Mouse (Mus musculus) intestine, embryonic 15.5 days (tissue): Measurements from ENCODE around the gene Mbnl3. TPM values are rescaled to one million over a fixed set of nuclear protein-coding genes. Genes with fewer than 3 reads are reported as not detected.

ENCODE experiments used
- ATAC-seq: fragments of 200-750 bp; cut with Nextera tagmentation; 2 replicates; pipeline ENCODE4 v1.8.0; 2017; ENCODE audit warnings: moderate TSS enrichment, moderate library complexity
- H3K27ac ChIP-seq: fragments of 300-500 bp; sonication (generic); 2 replicates; pipeline ENCODE4 v1.5.1; 2015; ENCODE audit warnings: mild to moderate bottlenecking, inconsistent platforms
- H3K27me3 ChIP-seq: fragments of 300-500 bp; sonication (generic); replicated peaks from 2 replicates; pipeline ENCODE4 v1.6.1; 2015; ENCODE audit warnings: inconsistent platforms
- H3K36me3 ChIP-seq: fragments of 300-500 bp; sonication (generic); 2 replicates; pipeline ENCODE4 v1.6.1; 2015; ENCODE audit warnings: inconsistent platforms
- H3K4me1 ChIP-seq: fragments of 300-500 bp; sonication (generic); replicated peaks from 2 replicates; pipeline ENCODE4 v1.6.1; 2015; ENCODE audit warnings: inconsistent platforms
- H3K4me2 ChIP-seq: fragments of 300-500 bp; sonication (generic); replicated peaks from 2 replicates; pipeline ENCODE4 v1.6.1; 2015; ENCODE audit warnings: mild to moderate bottlenecking, inconsistent platforms
- H3K4me3 ChIP-seq: fragments of 300-500 bp; sonication (generic); replicated peaks from 2 replicates; pipeline ENCODE4 v1.5.1; 2015; ENCODE audit warnings: inconsistent platforms
- H3K9ac ChIP-seq: fragments of 300-500 bp; sonication (generic); 2 replicates; pipeline ENCODE4 v1.6.1; 2015; ENCODE audit warnings: inconsistent platforms
- H3K9me3 ChIP-seq: fragments of 300-500 bp; sonication (generic); 2 replicates; pipeline ENCODE4 v1.6.1; 2016; ENCODE audit warnings: inconsistent platforms
- WGBS: fragments of 180-500 bp; shearing (Covaris S2); methylation state at CpG from one replicate; pipeline ENCODE4 v1.1.7; 2015; 5-methylcytosine and 5-hydroxymethylcytosine counted together
- polyA plus RNA-seq: library from polyadenylated mRNA; unstranded; fragments of >200 nt; fragmentation: Nextera tagmentation; extraction: Ambion mirVana; gene quantifications from 2 replicates; pipeline ENCODE4 v1.2.1, GENCODE M21; 2015

The Mbnl3 gene
- polyA plus RNA-seq, 1 experiment from 2014 or later, result 11.3 TPM

DNA sequence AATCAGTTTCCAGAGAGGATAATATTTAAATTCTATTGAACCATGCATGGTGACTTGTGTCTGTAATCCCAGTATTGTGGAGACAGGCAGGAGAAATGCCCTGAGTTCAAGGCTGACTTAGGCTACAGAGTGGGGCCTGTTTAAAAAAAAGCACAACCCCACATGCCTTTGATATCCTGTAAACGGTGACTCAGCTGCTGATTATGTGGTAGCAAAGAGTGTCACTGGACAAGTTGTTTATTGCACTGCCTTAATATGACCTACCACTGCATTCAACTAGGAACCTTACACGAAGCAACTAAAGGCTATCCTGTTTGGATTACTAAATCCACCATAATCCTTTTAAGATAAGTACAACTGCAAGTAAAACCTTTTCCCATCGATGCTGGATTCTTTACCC is 66.3 kb downstream of the Mbnl3 start:
- H3K9me3 ChIP-seq, result no peaks in the 10 kb centered on the region
- no peak overlapping the region for H3K27ac ChIP-seq
- WGBS, result 33% methylated on average over 3 of the region's 3 CpGs
- no peaks in the 10 kb centered on the region for H3K36me3 ChIP-seq
- no peaks in the 10 kb centered on the region for H3K27me3 ChIP-seq
- ATAC-seq, result no peak
- H3K9ac ChIP-seq, result no peak overlapping the region
- no peak overlapping the region for H3K4me2 ChIP-seq
- no peaks in the 10 kb centered on the region for H3K4me1 ChIP-seq
- H3K4me3 ChIP-seq, result no peak overlapping the region

DNA sequence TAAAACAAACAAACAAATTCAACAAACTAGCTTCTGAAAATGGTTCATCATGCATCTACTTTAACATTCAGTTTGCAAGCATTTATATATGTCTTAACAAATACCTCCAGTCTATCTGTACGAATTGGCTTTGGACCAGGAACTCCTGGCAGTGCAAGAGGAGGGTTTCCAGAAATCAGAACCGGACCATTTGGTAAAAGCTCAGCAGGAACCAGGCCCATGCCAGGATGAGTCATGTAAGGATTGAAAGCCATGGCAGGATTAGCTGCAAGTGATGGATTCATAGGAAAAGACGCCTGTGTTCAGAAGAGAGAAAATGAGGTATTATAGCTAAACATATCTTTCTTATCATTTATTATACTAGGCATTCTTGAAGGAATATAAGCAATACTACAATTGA is 75.0 kb downstream of the Mbnl3 start:
- no peak overlapping the region for H3K9ac ChIP-seq
- H3K27ac ChIP-seq, result no peak overlapping the region
- no peak overlapping the region for H3K4me3 ChIP-seq
- WGBS, result 82% methylated on average over 3 of the region's 3 CpGs
- no peaks in the 10 kb centered on the region for H3K27me3 ChIP-seq
- H3K4me1 ChIP-seq, result no peaks in the 10 kb centered on the region
- no peak for ATAC-seq
- H3K9me3 ChIP-seq, result no peaks in the 10 kb centered on the region
- H3K36me3 ChIP-seq, result no peaks in the 10 kb centered on the region
- no peak overlapping the region for H3K4me2 ChIP-seq

DNA sequence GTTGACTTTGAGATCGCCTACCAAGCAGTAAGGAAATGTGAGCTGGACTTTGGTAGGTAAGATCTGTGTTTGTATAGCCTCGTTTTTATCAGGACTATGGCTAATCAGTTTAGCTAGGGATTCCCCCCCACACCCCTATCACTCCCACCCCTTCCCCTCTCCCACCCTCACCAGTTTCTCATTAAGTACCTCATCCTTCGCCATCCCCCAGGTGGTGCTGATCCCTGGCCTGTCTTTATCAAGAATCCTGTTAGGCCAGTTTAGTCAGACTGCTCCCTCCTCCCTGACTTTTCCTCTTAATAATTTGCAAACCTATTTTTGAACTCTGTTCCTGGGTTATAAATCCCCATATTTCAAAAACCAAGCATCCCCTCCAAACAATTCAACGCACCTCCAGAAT is 103.6 kb downstream of the Mbnl3 start:
- peak; percentile 86 for ATAC-seq
- Histone ChIP-seq H3K9ac (no peak overlapping the region), H3K4me2 (no peak overlapping the region), H3K9me3 (no peaks in the 10 kb centered on the region), H3K27me3 (no peaks in the 10 kb centered on the region), H3K27ac (no peak overlapping the region), H3K4me1 (no peaks in the 10 kb centered on the region), H3K36me3 (no peaks in the 10 kb centered on the region), H3K4me3 (no peak overlapping the region)
- WGBS, result 59% methylated on average over 4 of the region's 4 CpGs

DNA sequence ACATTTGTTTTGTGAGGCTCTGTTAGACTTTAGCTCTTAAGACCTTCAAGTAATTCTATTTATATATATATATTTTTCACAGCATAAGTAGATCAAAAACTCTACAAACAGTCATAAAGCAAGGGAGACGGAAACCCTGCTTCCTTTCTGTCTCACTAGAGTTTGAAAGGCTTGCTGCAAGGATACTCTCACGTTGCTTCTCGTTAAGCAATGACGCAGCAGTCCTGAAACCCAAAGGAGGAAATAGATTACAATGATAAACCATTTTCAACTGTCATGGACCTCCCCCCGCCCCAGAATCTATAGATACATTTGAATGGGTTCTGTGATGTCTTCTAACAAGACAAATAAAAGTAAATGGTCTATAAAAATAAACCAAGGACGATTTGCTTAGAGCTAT is 121.4 kb downstream of the Mbnl3 start:
- Histone ChIP-seq H3K9ac (no peak overlapping the region), H3K9me3 (no peaks in the 10 kb centered on the region), H3K36me3 (no peaks in the 10 kb centered on the region), H3K4me1 (no peaks in the 10 kb centered on the region), H3K4me3 (no peak overlapping the region), H3K4me2 (no peak overlapping the region), H3K27me3 (no peaks in the 10 kb centered on the region), H3K27ac (no peak overlapping the region)
- no peak for ATAC-seq
- WGBS, result 69% methylated on average over 6 of the region's 6 CpGs

DNA sequence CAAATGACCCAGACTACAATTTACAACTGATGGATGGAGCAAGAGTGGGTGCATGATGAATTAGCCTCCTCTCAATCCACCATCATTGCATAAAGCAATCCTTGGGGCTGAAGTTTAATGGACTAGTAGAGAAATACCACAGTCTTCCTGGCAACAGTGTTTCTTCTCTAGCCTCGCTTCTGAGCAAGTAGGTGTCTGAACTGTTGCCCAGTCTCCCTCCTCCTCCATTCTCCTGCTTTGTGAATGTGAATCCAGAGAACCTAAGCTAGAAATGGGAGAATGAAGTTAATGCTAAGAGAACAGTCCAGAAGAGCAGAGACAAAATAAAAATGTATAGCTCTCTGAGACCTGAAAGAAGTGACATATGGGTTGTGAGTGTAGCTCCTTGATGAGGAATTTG is 122.1 kb downstream of the Mbnl3 start:
- H3K9me3 ChIP-seq, result no peaks in the 10 kb centered on the region
- H3K27me3 ChIP-seq, result no peaks in the 10 kb centered on the region
- no peak overlapping the region for H3K27ac ChIP-seq
- H3K4me3 ChIP-seq, result no peak overlapping the region
- 67% methylated on average over 1 of the region's 1 CpGs for WGBS
- H3K36me3 ChIP-seq, result no peaks in the 10 kb centered on the region
- H3K4me2 ChIP-seq, result no peak overlapping the region
- no peaks in the 10 kb centered on the region for H3K4me1 ChIP-seq
- ATAC-seq, result no peak
- H3K9ac ChIP-seq, result no peak overlapping the region

DNA sequence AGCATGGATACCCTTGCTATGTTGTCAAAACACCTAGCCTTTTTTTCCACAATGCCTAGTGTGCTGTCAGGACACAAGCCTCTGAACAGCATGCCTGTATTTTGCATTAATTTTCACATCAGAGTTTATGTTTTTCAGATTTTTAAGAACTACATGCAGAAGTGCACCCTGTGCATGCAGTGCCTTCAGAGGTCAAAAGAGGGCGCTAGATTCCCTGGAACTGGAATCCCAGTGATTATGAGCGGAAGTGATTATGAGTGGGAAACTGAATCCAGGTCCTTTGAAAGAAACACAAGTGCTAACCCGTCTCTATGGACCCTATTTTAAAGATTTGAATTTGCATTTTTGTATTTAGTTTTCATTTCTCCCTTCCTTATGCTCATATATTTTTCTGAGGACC is 129.6 kb downstream of the Mbnl3 start:
- ATAC-seq, result no peak
- 40% methylated on average over 3 of the region's 3 CpGs for WGBS
- H3K27ac ChIP-seq, result no peak overlapping the region
- no peak overlapping the region for H3K4me2 ChIP-seq
- no peaks in the 10 kb centered on the region for H3K27me3 ChIP-seq
- no peaks in the 10 kb centered on the region for H3K36me3 ChIP-seq
- no peak overlapping the region for H3K4me3 ChIP-seq
- H3K4me1 ChIP-seq, result no peaks in the 10 kb centered on the region
- H3K9ac ChIP-seq, result no peak overlapping the region
- H3K9me3 ChIP-seq, result no peaks in the 10 kb centered on the region

Other genes with a start within 250 kb of the Mbnl3 start
- gene Rap2c, start 188.5 kb downstream of the Mbnl3 start, polyA plus RNA-seq, result 17.3 and 20.7 TPM in 2 replicates